Mouse (Mus musculus) liver, postnatal 0 days (tissue): ENCODE data around the gene Ccdc80. TPM values are rescaled to one million over a fixed set of nuclear protein-coding genes. Genes with fewer than 3 reads are reported as not detected.

Experiments
- ATAC-seq: fragments of 200-750 bp; cut with Nextera tagmentation; 2 replicates; pipeline ENCODE4 v1.8.0; 2017; ENCODE audit warnings: mild to moderate bottlenecking, moderate library complexity
- DNase-seq: peaks from one replicate; pipeline ENCODE4 v3.0.0-alpha.2; 2016
- H3K27ac ChIP-seq: fragments of 300-500 bp; sonication (generic); 2 replicates; pipeline ENCODE4 v1.5.1; 2014; ENCODE audit warnings: antibody characterized with exemption, moderate library complexity, mild to moderate bottlenecking, low read depth
- H3K27me3 ChIP-seq: fragments of 300-500 bp; sonication (generic); 2 replicates; pipeline ENCODE4 v1.6.1; 2014; ENCODE audit warnings: low read length, control low read depth, mixed read lengths; ENCODE audit not compliant: insufficient read depth
- H3K36me3 ChIP-seq: fragments of 300-500 bp; sonication (generic); replicated peaks from 2 replicates; pipeline ENCODE4 v1.6.1; 2014; ENCODE audit warnings: mild to moderate bottlenecking, control low read depth, low read length, moderate library complexity, mixed read lengths; ENCODE audit not compliant: insufficient read depth
- H3K4me1 ChIP-seq: fragments of 300-500 bp; sonication (generic); 2 replicates; pipeline ENCODE4 v1.6.1; 2014; ENCODE audit warnings: antibody characterized with exemption, mild to moderate bottlenecking, control low read depth; ENCODE audit not compliant: insufficient read depth
- H3K4me2 ChIP-seq: fragments of 300-500 bp; sonication (generic); 2 replicates; pipeline ENCODE4 v1.6.1; 2014; ENCODE audit warnings: low read depth, mild to moderate bottlenecking, low read length, moderate library complexity, mixed read lengths
- H3K4me3 ChIP-seq: fragments of 300-500 bp; sonication (generic); 2 replicates; pipeline ENCODE4 v1.5.1; 2014; ENCODE audit warnings: low read depth, low read length
- H3K9ac ChIP-seq: fragments of 300-500 bp; sonication (generic); replicated peaks from 2 replicates; pipeline ENCODE4 v1.6.1; 2014; ENCODE audit warnings: mild to moderate bottlenecking, moderate library complexity
- H3K9me3 ChIP-seq: fragments of 300-500 bp; sonication (generic); 2 replicates; pipeline ENCODE4 v1.6.1; 2016; ENCODE audit warnings: mild to moderate bottlenecking, control low read depth, low read length, mixed read lengths
- CTCF ChIP-seq: sonication (generic); IDR thresholded peaks from 2 replicates; pipeline ENCODE4 v1.5.1; 2016; ENCODE audit warnings: antibody characterized with exemption, low read depth
- EP300 ChIP-seq: IDR thresholded peaks from 2 replicates; pipeline ENCODE4 v1.6.1; 2016; ENCODE audit warnings: antibody characterized with exemption, low read depth, mild to moderate bottlenecking
- WGBS: fragments of 180-500 bp; shearing (Covaris S2); extraction: QIAGEN DNeasy Blood & Tissue Kit; methylation state at CpG from one replicate; pipeline ENCODE4 v1.1.7; 2014; ENCODE audit not compliant: insufficient replicate concordance; 5-methylcytosine and 5-hydroxymethylcytosine counted together
- polyA plus RNA-seq: library from polyadenylated mRNA; unstranded; fragments of >200 nt; fragmentation: Nextera tagmentation; extraction: Ambion mirVana; gene quantifications from 2 replicates; pipeline ENCODE4 v1.2.1, GENCODE M21; 2015

The Ccdc80 gene
- polyA plus RNA-seq, 1 experiment from 2014 or later: 27.2 TPM

- H3K4me1 ChIP-seq: no peaks in the 10 kb centered on the region
- no peak for TF ChIP-seq CTCF
- no peak for TF ChIP-seq EP300
- no peak overlapping the region for H3K4me2 ChIP-seq
- no peak overlapping the region for H3K27ac ChIP-seq
- H3K36me3 ChIP-seq: no peaks in the 10 kb centered on the region
- H3K9me3 ChIP-seq: no peaks in the 10 kb centered on the region
- no peaks in the 10 kb centered on the region for H3K27me3 ChIP-seq
- DNase-seq (no peak), ATAC-seq (no peak)
- H3K4me3 ChIP-seq: no peak overlapping the region
- no peak overlapping the region for H3K9ac ChIP-seq
- WGBS: 78% methylated on average over 2 of the region's 2 CpGs
Observed at GRCm38 (mm10) chr16:45071424-45071823, 21.8 kb upstream of the Ccdc80 start.

- no peaks in the 10 kb centered on the region for H3K4me1 ChIP-seq
- no peaks in the 10 kb centered on the region for H3K36me3 ChIP-seq
- no peak for ATAC-seq
- H3K9me3 ChIP-seq: no peaks in the 10 kb centered on the region
- 68% methylated on average over 6 of the region's 6 CpGs for WGBS
- H3K27me3 ChIP-seq: no peaks in the 10 kb centered on the region
- no peak overlapping the region for H3K27ac ChIP-seq
- H3K9ac ChIP-seq: no peak overlapping the region
- no peak for TF ChIP-seq EP300
- no peak for TF ChIP-seq CTCF
- no peak for DNase-seq
- no peak overlapping the region for H3K4me3 ChIP-seq
- H3K4me2 ChIP-seq: no peak overlapping the region
Observed at GRCm38 (mm10) chr16:45077517-45078080, 15.6 kb upstream of the Ccdc80 start.

GRCm38 (mm10) chr16:45079322-45079721 lies 13.9 kb upstream of the Ccdc80 start:
- TF ChIP-seq EP300: no peak
- no peak for TF ChIP-seq CTCF
- no peak overlapping the region for H3K9ac ChIP-seq
- H3K27me3 ChIP-seq: no peaks in the 10 kb centered on the region
- H3K4me2 ChIP-seq: no peak overlapping the region
- DNase-seq: no peak
- no peaks in the 10 kb centered on the region for H3K36me3 ChIP-seq
- 64% methylated on average over 2 of the region's 2 CpGs for WGBS
- H3K4me1 ChIP-seq: no peaks in the 10 kb centered on the region
- H3K4me3 ChIP-seq: no peak overlapping the region
- no peak for ATAC-seq
- no peaks in the 10 kb centered on the region for H3K9me3 ChIP-seq
- H3K27ac ChIP-seq: no peak overlapping the region

- H3K4me3 ChIP-seq: no peak overlapping the region
- H3K4me1 ChIP-seq: no peaks in the 10 kb centered on the region
- ATAC-seq: no peak
- no peaks in the 10 kb centered on the region for H3K9me3 ChIP-seq
- H3K9ac ChIP-seq: no peak overlapping the region
- 59% methylated on average over 1 of the region's 1 CpGs for WGBS
- no peaks in the 10 kb centered on the region for H3K27me3 ChIP-seq
- no peaks in the 10 kb centered on the region for H3K36me3 ChIP-seq
- no peak overlapping the region for H3K4me2 ChIP-seq
- TF ChIP-seq EP300 (no peak), CTCF (no peak)
- no peak for DNase-seq
- no peak overlapping the region for H3K27ac ChIP-seq
Observed at GRCm38 (mm10) chr16:45088842-45089241, 4.4 kb upstream of the Ccdc80 start.

- ATAC-seq (peak; percentile 49), DNase-seq (peak; percentile 75)
- no peaks in the 10 kb centered on the region for H3K36me3 ChIP-seq
- 0 out of 2 replicates have a peak overlapping the region, but pooled peaks have one; percentile 15 for H3K4me3 ChIP-seq
- H3K4me1 ChIP-seq: no peaks in the 10 kb centered on the region
- no peaks in the 10 kb centered on the region for H3K27me3 ChIP-seq
- 0 out of 2 replicates have a peak overlapping the region, but pooled peaks have one; percentile 34 for H3K9ac ChIP-seq
- peak overlapping the region; percentile 59 for H3K4me2 ChIP-seq
- 8% methylated on average over 10 of the region's 10 CpGs for WGBS
- H3K27ac ChIP-seq: peak overlapping the region; percentile 60
- H3K9me3 ChIP-seq: no peaks in the 10 kb centered on the region
- TF ChIP-seq CTCF (peak; percentile 87), EP300 (no peak)
Observed at GRCm38 (mm10) chr16:45090005-45090404, 3.2 kb upstream of the Ccdc80 start.

GRCm38 (mm10) chr16:45094136-45094756 lies 1.0 kb downstream of the Ccdc80 start:
- no peaks in the 10 kb centered on the region for H3K4me1 ChIP-seq
- peak overlapping the region; percentile 29 for H3K4me3 ChIP-seq
- 9% methylated on average over 9 of the region's 9 CpGs for WGBS
- H3K27me3 ChIP-seq: no peaks in the 10 kb centered on the region
- H3K27ac ChIP-seq: no peak overlapping the region
- no peaks in the 10 kb centered on the region for H3K36me3 ChIP-seq
- H3K4me2 ChIP-seq: peak overlapping the region; percentile 56
- TF ChIP-seq CTCF (no peak), EP300 (no peak)
- DNase-seq: no peak
- H3K9ac ChIP-seq: 0 out of 2 replicates have a peak overlapping the region, but pooled peaks have one; percentile 41
- ATAC-seq: no peak
- no peaks in the 10 kb centered on the region for H3K9me3 ChIP-seq
